Mouse (Mus musculus) CD4-positive, CD25-positive, alpha-beta regulatory T cell (primary cell): ENCODE results near the gene Olfr129. TPM values are rescaled to one million over a fixed set of nuclear protein-coding genes. Genes with fewer than 3 reads are reported as not detected.

ENCODE experiments used
- polyA plus RNA-seq: library from polyadenylated mRNA; unstranded; fragments of 100-300 nt; shearing (Covaris generic); gene quantifications from one replicate; pipeline ENCODE4 v1.2.1, GENCODE M21; 2017

The Olfr129 gene
- 0.10 TPM for polyA plus RNA-seq

DNA sequence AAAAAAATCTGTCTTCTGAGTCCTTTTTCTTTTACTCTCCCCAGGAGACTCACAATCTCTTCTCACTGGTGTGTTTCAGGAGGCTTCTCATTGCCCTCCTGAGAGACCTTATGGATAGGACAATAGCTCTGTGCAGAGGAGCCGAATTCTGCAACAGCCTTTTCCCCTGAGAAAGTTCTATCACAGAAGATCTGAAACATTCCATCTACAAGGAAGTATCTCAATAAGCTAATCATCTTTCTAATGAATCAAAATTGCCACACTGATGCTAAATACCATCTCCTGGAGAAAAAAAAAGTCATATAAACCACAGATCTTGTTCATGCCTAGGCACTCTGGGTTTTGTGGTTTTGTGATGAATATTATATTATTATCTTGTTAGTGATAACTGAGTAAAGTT lies at the start of gene Olfr129:
Gene Olfr129, minus strand, starts transcription at position 101 of the 400 bp plus-strand sequence.

DNA sequence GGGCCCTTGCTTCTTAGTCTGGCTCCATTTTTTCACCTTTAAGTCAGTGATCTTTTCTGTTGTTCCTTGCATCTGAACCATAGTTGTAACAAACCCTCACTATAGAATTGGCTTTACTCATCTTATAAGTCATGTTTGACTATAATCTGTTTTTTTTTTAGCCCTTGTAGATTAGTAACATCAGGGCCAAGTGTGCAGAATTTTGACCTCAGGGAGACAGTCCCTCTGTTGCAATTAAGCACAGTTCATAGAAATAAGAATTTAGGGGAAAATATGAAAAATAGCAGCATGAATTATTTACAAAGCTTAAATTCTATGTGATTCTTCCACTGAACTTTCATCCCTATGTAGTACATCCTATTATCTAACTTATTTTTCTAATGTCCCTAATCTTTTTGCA lies 28.7 kb upstream of the Olfr129 start, which contains the start of gene Olfr131:
Gene Olfr131, minus strand, starts transcription at position 101 of the 400 bp plus-strand sequence.

GRCm38 (mm10) chr17:38063621-38064020 lies 3.7 kb upstream of the Olfr129 start, which contains the start of gene Olfr130:
Gene Olfr130 (plus strand): TSS chr17:38063921.

Other genes with a start within 250 kb of the Olfr129 start
- not detected for gene Olfr125, start 227.1 kb downstream of the Olfr129 start, polyA plus RNA-seq
- gene Olfr126, start 212.6 kb downstream of the Olfr129 start, polyA plus RNA-seq = not detected
- not detected for gene Olfr127, start 159.6 kb downstream of the Olfr129 start, polyA plus RNA-seq
- 0.08 TPM for gene Olfr128, start 139.5 kb downstream of the Olfr129 start, polyA plus RNA-seq
- not detected for gene Olfr761, start 107.0 kb downstream of the Olfr129 start, polyA plus RNA-seq
- gene Olfr130, start 3.8 kb upstream of the Olfr129 start, polyA plus RNA-seq = not detected
- gene Olfr131, start 28.6 kb upstream of the Olfr129 start, polyA plus RNA-seq = not detected
- gene Olfr132, start 74.4 kb upstream of the Olfr129 start, polyA plus RNA-seq = not detected
- gene Olfr133, start 85.2 kb upstream of the Olfr129 start, polyA plus RNA-seq = not detected
- gene Olfr134, start 111.3 kb upstream of the Olfr129 start, polyA plus RNA-seq = not detected
- not detected for gene Olfr135, start 144.3 kb upstream of the Olfr129 start, polyA plus RNA-seq
- gene Olfr138, start 201.0 kb upstream of the Olfr129 start, polyA plus RNA-seq = 0.20 TPM
- gene Olfr137, start 247.5 kb upstream of the Olfr129 start, polyA plus RNA-seq = not detected